Comparison of ENCODE assay signal across 8 mouse cellular contexts in genomic region chr9:57220356-57220755, GRCm38 (mm10). TPM values are rescaled to one million over a fixed set of nuclear protein-coding genes. Genes with fewer than 3 reads are reported as not detected.
DNase-seq lines count a peak whose midpoint lies in the region; ATAC-seq and TF ChIP-seq lines count a peak whose summit lies in the region.

No protein-coding gene starts in this region.

- peak; percentile 67 to 80 (median 77) for TF ChIP-seq CTCF in MEL (IDR thresholded peaks at IDR 0.05 in 2 of 3, conservative IDR thresholded peaks at IDR 0.05 in 1 of 3; ENCODE audit: control insufficient read depth in 1 of 3, insufficient read depth in 1 of 3, low read depth in 2 of 3, low read length in 3 of 3, poor library complexity in 1 of 3, severe bottlenecking in 1 of 3)
- peak; percentile 81 for TF ChIP-seq CTCF in liver, postnatal 0 days (IDR thresholded peaks at IDR 0.05; ENCODE audit: low read depth)

- H3K27ac ChIP-seq in MEL (ENCODE audit: control insufficient read depth, low read depth, low read length) = no peak overlapping the region
- no peak overlapping the region for H3K27ac ChIP-seq in liver, postnatal 0 days (ENCODE audit: low read depth)
- H3K27ac ChIP-seq in forebrain, embryonic 13.5 days = no peak overlapping the region

- peaks cover 7 to 23% of the 10 kb centered on the region in 2 experiments for H3K4me1 ChIP-seq in MEL (ENCODE audit: control insufficient read depth in 1 of 2, insufficient read depth in 2 of 2, low read length in 2 of 2)
- no peaks in the 10 kb centered on the region for H3K4me1 ChIP-seq in liver, postnatal 0 days (ENCODE audit: insufficient read depth)
- no peaks in the 10 kb centered on the region for H3K4me1 ChIP-seq in forebrain, embryonic 13.5 days

- no peak overlapping the region for H3K9ac ChIP-seq in MEL (ENCODE audit: control insufficient read depth, low read depth, low read length, poor library complexity, severe bottlenecking)
- no peak overlapping the region for H3K9ac ChIP-seq in liver, postnatal 0 days (replicated peaks)
- no peak overlapping the region for H3K9ac ChIP-seq in forebrain, embryonic 13.5 days

- no peak for ATAC-seq in liver, postnatal 0 days
- ATAC-seq in forebrain, embryonic 13.5 days = no peak

- H3K9me3 ChIP-seq in MEL (replicated peaks; ENCODE audit: insufficient read depth, low read length) = no peaks in the 10 kb centered on the region
- H3K9me3 ChIP-seq in liver, postnatal 0 days (ENCODE audit: low read length) = no peaks in the 10 kb centered on the region; the same call in 1 of the 2 replicates
- no peaks in the 10 kb centered on the region for H3K9me3 ChIP-seq in forebrain, embryonic 13.5 days (replicated peaks)

- DNase-seq in layer of hippocampus, adult 18-20 months (ENCODE audit: low spot score in 2 of 2) = peak; percentile 9 to 38
- DNase-seq in layer of hippocampus, adult 9-11 months = no peak
- DNase-seq in MEL (ENCODE audit: low read depth, low spot score) = peak; percentile 68
- peak; percentile 31 for DNase-seq in c-Kit-positive CD71-positive TER-119-positive erythroid progenitor cells, embryonic 14.5 days (ENCODE audit: low spot score)
- peak; percentile 48 to 54 for DNase-seq in heart, postnatal 10 days
- DNase-seq in liver, postnatal 0 days = peak; percentile 48
- peak; percentile 25 to 29 for DNase-seq in spleen, postnatal 36 days (ENCODE audit: low spot score in 2 of 2)

- H3K79me2 ChIP-seq in MEL (ENCODE audit: control insufficient read depth, insufficient read depth, low read length, poor library complexity) = no peaks in the 10 kb centered on the region

- H3K36me3 ChIP-seq in MEL (ENCODE audit: control insufficient read depth in 1 of 2, insufficient read depth in 2 of 2, low read length in 2 of 2) = peaks cover 0 to 17% of the 10 kb centered on the region in 2 experiments; a peak in 2 of 4 replicates
- H3K36me3 ChIP-seq in liver, postnatal 0 days (replicated peaks; ENCODE audit: insufficient read depth, low read length) = no peaks in the 10 kb centered on the region
- no peaks in the 10 kb centered on the region for H3K36me3 ChIP-seq in forebrain, embryonic 13.5 days (ENCODE audit: poor library complexity, severe bottlenecking)

- intact Hi-C loops in heart, postnatal 10 days (cut with DNase I) = loop anchor here (5.0 to 10.0 kb wide), 2 partner anchors 166 to 328 kb away; no protein-coding TSS in a partner anchor

- no peak for TF ChIP-seq EP300 in MEL (IDR thresholded peaks at IDR 0.05; ENCODE audit: low read depth in 1 of 2, low read length in 2 of 2)
- TF ChIP-seq EP300 in liver, postnatal 0 days (IDR thresholded peaks at IDR 0.05; ENCODE audit: low read depth) = no peak

- peak; percentile 82 for TF ChIP-seq RAD21 in MEL (IDR thresholded peaks at IDR 0.05; ENCODE audit: low read depth, low read length)

- 8% methylated on average over 6 of the region's 6 CpGs for WGBS in liver, postnatal 0 days (ENCODE audit: insufficient replicate concordance)
- WGBS in forebrain, embryonic 13.5 days = 23% methylated on average over 6 of the region's 6 CpGs

- no peak overlapping the region for H3K4me3 ChIP-seq in MEL (ENCODE audit: control insufficient read depth in 1 of 2, insufficient read depth in 1 of 2, low read depth in 2 of 2, low read length in 2 of 2)
- no peak overlapping the region for H3K4me3 ChIP-seq in liver, postnatal 0 days (ENCODE audit: low read depth, low read length)
- no peak overlapping the region for H3K4me3 ChIP-seq in forebrain, embryonic 13.5 days

- no peaks in the 10 kb centered on the region for H3K27me3 ChIP-seq in MEL (ENCODE audit: control insufficient read depth in 1 of 2, insufficient read depth in 2 of 2, low read length in 2 of 2)
- no peaks in the 10 kb centered on the region for H3K27me3 ChIP-seq in liver, postnatal 0 days (ENCODE audit: insufficient read depth, low read length)
- no peaks in the 10 kb centered on the region for H3K27me3 ChIP-seq in forebrain, embryonic 13.5 days

- no peak for TF ChIP-seq POLR2A in MEL (IDR thresholded peaks at IDR 0.05; ENCODE audit: control insufficient read depth in 1 of 2, insufficient read depth in 1 of 2, low read depth in 1 of 2, low read length in 2 of 2, poor library complexity in 1 of 2)

- no peak overlapping the region for H3K4me2 ChIP-seq in liver, postnatal 0 days (ENCODE audit: low read depth, low read length)
- H3K4me2 ChIP-seq in forebrain, embryonic 13.5 days = no peak overlapping the region

TF ChIP-seq in MEL, 35 proteins besides CTCF, POLR2A, EP300 and RAD21:
- no peak for TF ChIP-seq NELFE (IDR thresholded peaks at IDR 0.05; ENCODE audit: low read depth, low read length)
- TF ChIP-seq ZMIZ1 (IDR thresholded peaks at IDR 0.05; ENCODE audit: low read depth, low read length) = no peak
- TF ChIP-seq RCOR1 (IDR thresholded peaks at IDR 0.05; ENCODE audit: low read depth, low read length) = no peak
- TF ChIP-seq POLR2AphosphoS2 (IDR thresholded peaks at IDR 0.05; ENCODE audit: low read length) = no peak
- TF ChIP-seq MXI1 (IDR thresholded peaks at IDR 0.05; ENCODE audit: low read depth, low read length) = no peak
- TF ChIP-seq GATA1 (IDR thresholded peaks at IDR 0.05; ENCODE audit: low read depth, low read length) = no peak
- TF ChIP-seq ZNF384 (IDR thresholded peaks at IDR 0.05; ENCODE audit: low read depth, low read length) = no peak
- 0 out of 2 replicates have a peak, but pooled peaks have one; percentile 41 for TF ChIP-seq MAZ (IDR thresholded peaks at IDR 0.05; ENCODE audit: low read depth, low read length)
- no peak for TF ChIP-seq UBTF (IDR thresholded peaks at IDR 0.05; ENCODE audit: borderline replicate concordance, insufficient read depth, low read depth, low read length)
- TF ChIP-seq ZKSCAN1 (IDR thresholded peaks at IDR 0.05; ENCODE audit: low read depth, low read length) = no peak
- TF ChIP-seq GABPA (IDR thresholded peaks at IDR 0.05; ENCODE audit: low read depth, low read length) = no peak
- no peak for TF ChIP-seq ETS1 (IDR thresholded peaks at IDR 0.05; ENCODE audit: low read depth, low read length)
- no peak for TF ChIP-seq MAX (IDR thresholded peaks at IDR 0.05; ENCODE audit: low read length)
- TF ChIP-seq TBP (IDR thresholded peaks at IDR 0.05; ENCODE audit: low read depth, low read length) = no peak
- TF ChIP-seq HCFC1 (IDR thresholded peaks at IDR 0.05; ENCODE audit: low read depth, low read length) = no peak
- 0 out of 2 replicates have a peak, but pooled peaks have one; percentile 30 for TF ChIP-seq SIN3A (IDR thresholded peaks at IDR 0.05; ENCODE audit: low read length)
- TF ChIP-seq TAL1 (IDR thresholded peaks at IDR 0.05; ENCODE audit: low read length) = no peak
- TF ChIP-seq MEF2A (IDR thresholded peaks at IDR 0.05; ENCODE audit: extremely low read depth, insufficient replicate concordance, low read depth, low read length, poor library complexity, severe bottlenecking) = no peak
- peak; percentile 76 for TF ChIP-seq ZC3H11A (IDR thresholded peaks at IDR 0.05; ENCODE audit: low read depth, low read length)
- no peak for TF ChIP-seq POLR2AphosphoS5 (IDR thresholded peaks at IDR 0.05; ENCODE audit: borderline replicate concordance, low read depth, low read length)
- no peak for TF ChIP-seq MAFK (IDR thresholded peaks at IDR 0.05; ENCODE audit: borderline replicate concordance, low read depth, low read length)
- no peak for TF ChIP-seq BHLHE40 (IDR thresholded peaks at IDR 0.05; ENCODE audit: borderline replicate concordance, low read depth, low read length)
- TF ChIP-seq NRF1 (IDR thresholded peaks at IDR 0.05; ENCODE audit: insufficient read depth, low read depth, low read length, poor library complexity, severe bottlenecking) = no peak
- peak; percentile 84 for TF ChIP-seq SMC3 (IDR thresholded peaks at IDR 0.05; ENCODE audit: low read depth, low read length)

RNA-seq across cellular contexts. Expression of gene Trcg1, which starts 16.0 kb away (rescaled TPM):
- not detected for total RNA-seq in layer of hippocampus, adult 18-20 months (2021)
- total RNA-seq in MEL (2012; rRNA removed) = not detected in 2 replicates
- polyA plus RNA-seq in MEL (2012; ENCODE audit: insufficient read depth in 1 of 2, insufficient read length in 2 of 2, low read depth in 1 of 2, low replicate concordance in 2 of 2, missing spikeins in 1 of 2) = not detected
- not detected for total RNA-seq in heart, postnatal 10 days (2021)
- not detected in 2 replicates for polyA plus RNA-seq in liver, postnatal 0 days (2015; fragmentation: Nextera tagmentation; extraction: Ambion mirVana)
- not detected in 2 replicates for polyA plus RNA-seq in forebrain, embryonic 13.5 days (2015; fragmentation: Nextera tagmentation; extraction: Ambion mirVana)

RNA-seq across cellular contexts. Expression of gene 1700017B05Rik, which starts 42.1 kb away (rescaled TPM):
- 10 to 100 TPM; 30.6 to 32.1 TPM for total RNA-seq in layer of hippocampus, adult 18-20 months (2021)
- 52.7 and 55.7 TPM in 2 replicates for total RNA-seq in MEL (2012; rRNA removed)
- 10 to 100 TPM in 1 of 2 experiments, not detected in 1; 76.5 TPM for polyA plus RNA-seq in MEL (2012; ENCODE audit: insufficient read depth in 1 of 2, insufficient read length in 2 of 2, low read depth in 1 of 2, low replicate concordance in 2 of 2, missing spikeins in 1 of 2)
- total RNA-seq in heart, postnatal 10 days (2021) = 10 to 100 TPM; 21.2 to 21.5 TPM
- polyA plus RNA-seq in liver, postnatal 0 days (2015; fragmentation: Nextera tagmentation; extraction: Ambion mirVana) = 10.1 and 10.4 TPM in 2 replicates
- polyA plus RNA-seq in forebrain, embryonic 13.5 days (2015; fragmentation: Nextera tagmentation; extraction: Ambion mirVana) = 5.8 and 8.0 TPM in 2 replicates
